Mouse (Mus musculus) lung, postnatal 0 days (tissue): Measurements from ENCODE around the gene Hist1h2af.

Experiments
- CTCF ChIP-seq: IDR thresholded peaks from 2 replicates; pipeline ENCODE4 v1.5.1; 2016; ENCODE audit warnings: antibody characterized with exemption, mild to moderate bottlenecking
- EP300 ChIP-seq: IDR thresholded peaks from 2 replicates; pipeline ENCODE4 v1.6.1; 2016; ENCODE audit warnings: antibody characterized with exemption, mild to moderate bottlenecking, control low read depth

- TF ChIP-seq CTCF, result no peak
- no peak for TF ChIP-seq EP300
Observed at GRCm38 (mm10) chr13:23537006-23537710, 3.5 kb downstream of the Hist1h2af start.
